ENCODE assay signal across 8 mouse cellular contexts in the genomic region with DNA sequence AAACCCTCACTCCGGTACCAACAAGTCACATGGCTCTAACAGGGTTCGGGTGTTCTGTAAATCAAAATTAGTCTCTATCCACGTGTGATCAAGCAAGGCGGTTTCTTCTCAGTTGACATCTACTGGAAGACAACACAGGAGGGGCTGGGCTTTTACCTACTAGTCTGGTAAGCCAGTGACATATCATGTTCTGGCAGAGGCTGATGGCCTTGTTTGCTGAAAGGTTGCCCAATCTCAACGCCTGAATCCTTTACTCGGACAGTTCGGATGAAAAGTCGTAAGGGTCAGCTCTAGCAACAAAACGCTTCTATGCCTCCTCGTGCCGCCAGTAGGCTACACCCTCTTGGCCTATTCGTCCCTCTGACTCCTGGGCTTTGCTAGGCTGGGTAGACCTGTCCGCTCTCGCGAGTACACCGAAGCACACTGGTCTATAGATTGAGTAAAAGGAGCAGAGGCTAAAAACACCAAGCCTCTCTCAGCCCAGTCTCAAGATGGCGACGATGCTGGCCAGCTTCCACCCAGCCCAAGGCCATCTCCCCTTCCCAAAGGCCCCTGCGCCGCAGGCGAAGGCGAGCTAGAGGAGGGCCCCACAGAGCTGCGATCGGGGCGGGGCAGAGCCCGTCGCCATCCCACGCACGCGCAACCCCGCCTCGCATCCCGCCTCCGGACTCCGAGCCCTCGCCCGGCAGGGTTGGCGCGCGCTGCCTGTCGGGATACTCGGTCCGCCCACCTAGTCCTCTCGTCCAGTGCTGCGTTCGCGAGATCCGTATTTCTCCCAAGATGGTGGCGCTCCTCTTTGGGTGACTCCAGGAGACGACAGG. TPM values are rescaled to one million over a fixed set of nuclear protein-coding genes. Genes with fewer than 3 reads are reported as not detected.
A peak's percentile ranks its signal among the peaks of the same experiment; 100 is the strongest.
DNase-seq lines count a peak whose midpoint lies in the region; ATAC-seq lines count a peak whose summit lies in the region.

TSS of gene Ube3a (plus strand) at position 706 of the 821 bp plus-strand sequence.

- ATAC-seq in hindbrain, embryonic 12.5 days (ENCODE audit: low FRiP score): peak; percentile 98

- H3K27me3 ChIP-seq in hindbrain, embryonic 12.5 days: no peaks in the 10 kb centered on the region

- peak; percentile 99 for DNase-seq in NIH3T3 (ENCODE audit: low read depth)
- DNase-seq in cerebellum, postnatal 10 days: peak; percentile 99
- peak; percentile 97 to 98 for DNase-seq in frontal cortex, postnatal 10 days (ENCODE audit: low spot score in 2 of 2)
- peak; percentile 97 to 98 for DNase-seq in layer of hippocampus, postnatal 14 days (ENCODE audit: low spot score in 2 of 2)
- DNase-seq in lung, postnatal 14 days: peak; percentile 98
- peak; percentile 85 for DNase-seq in retina, adult 2 months (ENCODE audit: low read depth, low spot score)
- DNase-seq in thymus, postnatal 4 days: peak; percentile 96

- peak within 1 kb of the TSS; percentile 99 for H3K27ac ChIP-seq in hindbrain, embryonic 12.5 days

- WGBS in hindbrain, embryonic 12.5 days: 1% methylated on average over 50 of the region's 50 CpGs

- peak within 1 kb of the TSS; percentile 78 for H3K4me3 ChIP-seq in hindbrain, embryonic 12.5 days

- peak within 1 kb of the TSS; percentile 62 for H3K4me2 ChIP-seq in hindbrain, embryonic 12.5 days (replicated peaks)

- peaks cover 12% of the 10 kb centered on the region; the same call in 1 of the 2 replicates for H3K4me1 ChIP-seq in hindbrain, embryonic 12.5 days

- H3K36me3 ChIP-seq in hindbrain, embryonic 12.5 days: no peaks in the 10 kb centered on the region

- no peaks in the 10 kb centered on the region for H3K9me3 ChIP-seq in hindbrain, embryonic 12.5 days (replicated peaks)

- peak within 1 kb of the TSS; percentile 97 for H3K9ac ChIP-seq in hindbrain, embryonic 12.5 days

RNA-seq across cellular contexts. Expression of gene Ube3a, which starts in this region (rescaled TPM):
- polyA plus RNA-seq in hindbrain, embryonic 12.5 days (2016; fragmentation: Nextera tagmentation; extraction: Ambion mirVana): 190 and 218 TPM in 2 replicates
- total RNA-seq in layer of hippocampus, postnatal 14 days (2021): 100 to 1,000 TPM; 130 to 138 TPM

Comparison
In these comparisons a context has a peak if more than half of its experiments do, and no peak if none do; other contexts are left out.
1. Peak in every context shown above with its lines: DNase-seq, ATAC-seq, H3K4me3 ChIP-seq and H3K27ac ChIP-seq.